Mouse (Mus musculus) retina, adult 2 months (tissue): ENCODE results near the gene Zan.

Experiments
- DNase-seq: peaks from one replicate; pipeline ENCODE4 v3.0.0-alpha.2; 2012; ENCODE audit warnings: low read depth, low spot score

The Zan gene

GRCm38 (mm10) chr5:137419105-137419504 is 57.8 kb downstream of the Zan start:
- DNase-seq, result no peak

- DNase-seq, result no peak
These were observed 62.6 kb downstream of the Zan start for GRCm38 (mm10) chr5:137414253-137414652.

- DNase-seq, result no peak
These were observed 65.6 kb downstream of the Zan start for GRCm38 (mm10) chr5:137411235-137411634.

GRCm38 (mm10) chr5:137410549-137410948 is 66.3 kb downstream of the Zan start:
- no peak for DNase-seq

- DNase-seq, result no peak
These were observed 66.8 kb downstream of the Zan start for GRCm38 (mm10) chr5:137410066-137410465.

- no peak for DNase-seq
These were observed 67.4 kb downstream of the Zan start for GRCm38 (mm10) chr5:137409451-137409850.

GRCm38 (mm10) chr5:137404081-137404480 is 72.8 kb downstream of the Zan start:
- DNase-seq, result no peak

- no peak for DNase-seq
These were observed 82.4 kb downstream of the Zan start for GRCm38 (mm10) chr5:137394456-137394855.

- DNase-seq, result no peak
These were observed 85.2 kb downstream of the Zan start for GRCm38 (mm10) chr5:137391641-137392040.

GRCm38 (mm10) chr5:137386712-137387111 is 90.2 kb downstream of the Zan start:
- no peak for DNase-seq

- DNase-seq, result no peak
These were observed 93.4 kb downstream of the Zan start for GRCm38 (mm10) chr5:137383441-137383840.

GRCm38 (mm10) chr5:137381152-137381551 is 95.7 kb downstream of the Zan start:
- DNase-seq, result peak; percentile 16

GRCm38 (mm10) chr5:137377603-137378002 is 99.3 kb downstream of the Zan start:
- DNase-seq, result no peak

- no peak for DNase-seq
These were observed 99.7 kb downstream of the Zan start for GRCm38 (mm10) chr5:137377176-137377575.

- DNase-seq, result no peak
These were observed 100.1 kb downstream of the Zan start for GRCm38 (mm10) chr5:137376722-137377121.

GRCm38 (mm10) chr5:137376198-137376597 is 100.7 kb downstream of the Zan start:
- no peak for DNase-seq

GRCm38 (mm10) chr5:137375627-137376026 is 101.2 kb downstream of the Zan start:
- no peak for DNase-seq

GRCm38 (mm10) chr5:137374521-137375080 is 102.3 kb downstream of the Zan start:
- no peak for DNase-seq

- no peak for DNase-seq
These were observed 103.4 kb downstream of the Zan start for GRCm38 (mm10) chr5:137373371-137373950.

- no peak for DNase-seq
These were observed 107.2 kb downstream of the Zan start for GRCm38 (mm10) chr5:137369665-137370064.

- no peak for DNase-seq
These were observed 118.5 kb downstream of the Zan start for GRCm38 (mm10) chr5:137358382-137358781.

GRCm38 (mm10) chr5:137354091-137354490 is 122.8 kb downstream of the Zan start:
- no peak for DNase-seq
